Mouse (Mus musculus): Measurements from ENCODE around the gene Dnaaf5. TPM values are rescaled to one million over a fixed set of nuclear protein-coding genes. Genes with fewer than 3 reads are reported as not detected.

Dnaaf5 gene
- polyA plus RNA-seq, 1 experiment from 2014 or later: 4.1 TPM

DNA sequence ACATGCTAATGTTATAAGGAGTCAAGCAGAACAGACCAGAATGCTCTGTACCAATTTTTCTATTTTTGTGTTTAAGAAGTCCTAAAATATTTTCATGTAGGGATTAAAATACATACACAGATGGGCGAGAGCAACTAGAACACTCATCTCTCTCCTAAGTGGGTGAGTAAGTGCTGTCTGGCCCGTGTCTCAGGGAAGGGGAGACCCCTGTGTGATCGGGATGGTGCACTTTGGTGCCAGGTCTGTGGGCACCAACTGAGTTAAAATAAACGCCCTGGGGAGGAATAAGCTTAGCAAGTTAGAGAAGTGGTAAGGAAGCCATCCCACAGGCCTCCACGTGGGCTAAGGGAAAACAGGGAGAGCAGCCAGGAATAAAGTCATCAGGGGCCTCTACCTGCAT, 40.9 kb downstream of the Dnaaf5 start:
- DNase-seq (ENCODE audit: low spot score): no peak

DNA sequence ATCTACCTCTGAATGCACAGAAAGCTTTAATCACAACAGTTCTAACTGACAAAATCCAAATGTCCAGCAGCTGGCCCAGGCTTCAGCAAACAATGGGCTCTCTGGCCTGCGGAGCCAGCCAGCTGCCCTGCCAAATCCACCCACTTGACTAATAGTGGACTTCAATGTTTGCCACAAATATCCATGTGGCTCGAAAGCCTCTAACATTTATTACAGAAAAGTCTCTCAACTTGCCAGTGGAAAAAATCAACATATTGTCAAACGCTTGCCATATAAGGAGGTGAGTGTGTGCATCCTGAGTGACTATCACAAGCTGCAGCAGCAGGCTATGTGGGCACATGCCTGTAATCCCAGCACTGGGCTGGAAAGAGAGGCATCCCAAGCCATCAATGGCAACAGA, 48.8 kb downstream of the Dnaaf5 start:
- DNase-seq (ENCODE audit: low spot score): no peak

GRCm38 (mm10) chr5:139199636-139199994, 49.6 kb downstream of the Dnaaf5 start:
- no peak for DNase-seq (ENCODE audit: low spot score)

- peak; percentile 98 for DNase-seq (ENCODE audit: low spot score)
Observed at GRCm38 (mm10) chr5:139199995-139200769, 50.2 kb downstream of the Dnaaf5 start, which contains the start of gene Sun1. TSS of gene Sun1 (plus strand) at chr5:139200637.

DNA sequence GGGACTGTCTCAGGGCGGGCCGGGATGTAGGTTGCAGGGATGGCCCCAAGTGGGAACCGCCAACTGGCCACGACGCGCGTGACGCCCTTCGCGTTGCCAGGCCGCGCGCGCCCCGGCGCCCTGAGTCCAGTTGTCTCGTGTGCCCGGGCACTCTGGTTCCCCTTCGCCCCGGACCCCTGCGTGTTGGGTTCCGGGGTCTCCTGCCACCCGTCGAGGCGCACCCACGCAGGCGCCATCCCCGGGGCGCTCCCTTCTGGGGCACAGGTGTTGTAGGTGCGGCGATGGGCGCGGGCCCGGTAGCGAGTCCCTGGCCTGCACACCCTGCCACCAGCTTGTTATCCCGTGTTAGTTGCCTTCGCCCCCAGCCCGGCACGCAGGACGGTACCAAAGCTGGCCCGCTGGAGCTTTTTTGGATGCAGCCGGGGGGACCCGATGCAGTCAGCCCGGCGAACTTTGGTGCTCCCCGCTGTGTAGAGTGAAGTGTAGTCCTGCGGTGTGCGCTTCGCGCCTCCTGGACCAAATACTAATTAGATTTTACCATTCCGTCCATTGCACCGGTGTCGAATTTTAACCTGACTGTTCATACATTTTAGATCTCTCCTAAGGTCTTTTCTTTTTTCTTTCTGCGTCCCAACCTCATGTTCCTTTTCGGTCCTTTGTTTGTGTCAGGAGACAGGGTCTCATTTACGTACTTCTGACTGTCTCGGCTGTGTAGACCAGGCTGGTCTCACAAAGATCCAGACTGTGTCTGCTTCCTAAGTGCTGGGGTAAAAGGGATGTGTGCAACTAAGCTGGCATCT, 50.9 kb downstream of the Dnaaf5 start:
- no peak for DNase-seq (ENCODE audit: low spot score)

DNA sequence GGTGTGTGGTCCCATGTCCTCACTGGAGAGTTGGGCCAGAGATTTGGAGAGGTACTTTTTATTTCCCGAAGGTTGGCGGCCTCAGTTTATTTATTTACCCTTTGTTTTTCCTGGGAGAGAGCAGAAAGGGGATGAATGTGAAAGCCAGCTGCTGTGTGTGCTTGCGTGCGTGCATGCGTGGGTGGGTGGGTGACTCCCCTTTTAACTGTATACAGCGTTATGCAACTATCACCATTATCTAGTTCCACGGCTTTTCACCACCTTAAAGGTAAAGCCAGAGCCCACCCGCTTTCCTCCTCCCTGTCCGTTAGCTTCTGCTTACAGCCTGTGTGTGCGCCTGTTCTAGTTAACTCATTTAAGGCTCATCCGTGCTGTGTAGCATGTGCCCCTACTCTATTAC, 52.1 kb downstream of the Dnaaf5 start:
- no peak for DNase-seq (ENCODE audit: low spot score)

GRCm38 (mm10) chr5:139203312-139203711, 53.3 kb downstream of the Dnaaf5 start:
- no peak for DNase-seq (ENCODE audit: low spot score)

DNA sequence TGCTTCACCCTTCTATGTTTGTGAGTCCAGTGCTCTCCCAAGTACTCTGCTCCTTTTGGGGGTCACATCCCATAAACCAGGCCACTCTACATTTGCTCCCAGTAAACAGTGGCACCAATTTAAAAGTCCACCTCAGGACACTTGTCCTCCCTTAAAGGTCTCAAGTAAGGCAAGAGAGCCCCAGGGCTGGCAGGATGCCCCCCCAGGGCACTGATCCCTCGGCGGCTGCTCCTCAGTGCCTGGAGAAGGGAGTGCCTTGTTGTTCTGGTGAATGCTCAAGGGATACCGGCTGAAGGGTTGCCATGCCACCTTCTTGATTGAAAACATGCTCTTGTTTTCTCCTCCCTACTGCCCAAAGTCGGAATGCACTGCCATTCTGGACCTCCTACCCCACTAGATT, 56.1 kb downstream of the Dnaaf5 start:
- DNase-seq (ENCODE audit: low spot score): no peak

- no peak for DNase-seq (ENCODE audit: low spot score)
Observed at GRCm38 (mm10) chr5:139206525-139206924, 56.5 kb downstream of the Dnaaf5 start.

GRCm38 (mm10) chr5:139208183-139208582, 58.2 kb downstream of the Dnaaf5 start:
- no peak for DNase-seq (ENCODE audit: low spot score)

GRCm38 (mm10) chr5:139208871-139209684, 59.1 kb downstream of the Dnaaf5 start:
- DNase-seq (ENCODE audit: low spot score): peak; percentile 14

DNA sequence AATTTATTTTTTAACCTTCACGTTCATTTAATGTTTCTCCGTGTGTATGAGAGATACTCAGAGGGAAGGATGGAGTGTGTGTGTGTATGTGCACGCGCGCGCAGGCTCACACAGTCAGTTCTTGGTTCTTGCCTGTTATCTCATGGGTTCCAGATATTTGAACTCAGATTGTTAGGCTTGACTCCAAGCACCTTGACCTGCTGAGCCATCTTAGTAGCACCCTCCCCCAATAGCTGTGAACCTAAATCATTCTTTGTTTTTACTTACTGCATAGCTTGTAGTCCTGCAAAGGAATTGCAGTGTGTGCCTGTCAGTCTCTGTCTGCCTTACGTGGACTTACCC, 59.6 kb downstream of the Dnaaf5 start:
- no peak for DNase-seq (ENCODE audit: low spot score)

GRCm38 (mm10) chr5:139211737-139212385, 61.8 kb downstream of the Dnaaf5 start:
- no peak for DNase-seq (ENCODE audit: low spot score)

DNA sequence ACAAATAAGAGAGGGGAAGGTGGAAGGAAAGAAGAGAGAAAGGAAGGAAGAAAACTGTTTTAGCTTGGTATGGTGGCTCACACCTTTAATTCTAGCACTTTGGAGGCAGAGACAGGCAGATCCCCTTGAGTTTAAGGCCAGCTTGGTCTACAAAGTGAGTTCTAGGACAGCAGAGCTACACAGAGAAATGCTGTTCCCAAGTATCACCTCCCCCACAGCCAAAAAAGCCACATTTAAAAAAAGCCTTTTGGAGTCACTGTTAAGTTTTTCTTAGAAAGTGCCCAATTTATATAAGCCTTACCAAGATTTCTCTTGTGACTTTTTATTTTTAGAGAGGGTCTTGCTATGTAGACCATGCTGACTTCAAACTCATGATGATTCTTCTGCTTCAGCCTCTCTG, 64.3 kb downstream of the Dnaaf5 start:
- no peak for DNase-seq (ENCODE audit: low spot score)

- DNase-seq (ENCODE audit: low spot score): no peak
Observed at GRCm38 (mm10) chr5:139215184-139215583, 65.2 kb downstream of the Dnaaf5 start.

DNA sequence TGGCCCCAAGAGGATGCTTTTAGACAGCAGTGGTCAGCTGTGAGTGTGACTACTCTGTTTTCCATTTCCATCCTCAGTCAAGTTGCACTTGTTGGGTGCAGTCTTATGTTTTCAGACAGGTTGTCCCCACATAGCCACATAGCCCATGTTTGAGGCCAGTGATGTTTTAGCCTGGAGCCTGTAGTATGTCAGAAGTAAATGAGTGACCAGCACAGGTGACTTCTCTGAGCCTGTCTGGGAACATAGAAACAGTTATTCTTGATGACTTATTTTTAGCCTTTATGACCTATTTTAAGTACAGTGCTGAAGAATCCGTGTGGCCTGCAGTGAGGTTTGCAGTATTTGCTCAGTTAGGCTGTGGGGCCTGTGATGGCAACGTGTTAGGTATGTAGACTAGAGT, 66.1 kb downstream of the Dnaaf5 start:
- DNase-seq (ENCODE audit: low spot score): no peak

- no peak for DNase-seq (ENCODE audit: low spot score)
Observed at GRCm38 (mm10) chr5:139216774-139217173, 66.8 kb downstream of the Dnaaf5 start.

DNA sequence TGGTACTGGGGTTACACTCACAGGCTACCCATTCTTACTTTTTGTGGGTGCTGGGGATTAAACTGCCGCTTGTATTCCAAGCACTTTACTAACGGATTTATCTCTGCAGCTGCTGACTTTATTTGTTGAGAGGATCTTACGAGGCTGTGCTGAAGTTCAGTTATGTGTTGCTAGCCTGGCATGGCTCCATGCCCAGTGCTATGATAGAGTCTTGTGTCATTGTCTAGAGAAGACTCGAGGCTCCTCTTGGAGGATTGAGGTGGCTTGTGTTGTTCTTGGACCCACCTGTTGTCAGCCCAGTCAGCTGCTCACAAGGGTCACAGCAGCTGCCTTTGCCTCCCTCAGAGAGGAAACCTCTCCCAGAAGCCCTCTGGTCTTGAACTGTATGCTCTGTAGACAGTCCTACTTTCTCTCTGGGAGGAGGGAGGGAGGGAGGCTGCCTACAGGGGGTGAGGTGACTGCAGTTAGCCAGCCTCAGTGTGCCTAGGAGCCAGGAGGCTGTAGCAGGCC, 70.0 kb downstream of the Dnaaf5 start:
- DNase-seq (ENCODE audit: low spot score): no peak

GRCm38 (mm10) chr5:139220610-139221009, 70.6 kb downstream of the Dnaaf5 start:
- DNase-seq (ENCODE audit: low spot score): no peak

DNA sequence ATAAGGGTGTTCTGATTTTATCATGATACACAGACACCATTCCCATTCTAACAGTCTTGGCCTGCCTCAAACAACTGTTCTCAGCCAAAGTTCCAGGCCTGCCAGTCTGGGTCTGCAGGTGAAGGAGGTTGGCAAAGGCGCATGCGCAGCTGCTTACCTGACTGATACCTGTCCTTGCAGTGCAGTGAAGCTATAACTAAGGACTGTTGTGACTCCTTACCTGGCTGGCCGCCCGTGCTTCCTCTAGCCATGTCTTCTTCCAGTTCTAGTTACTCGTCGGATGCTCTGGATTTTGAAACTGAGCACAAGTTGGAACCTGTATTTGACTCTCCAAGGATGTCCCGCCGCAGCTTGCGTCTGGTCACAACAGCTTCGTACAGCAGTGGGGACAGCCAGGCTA, 73.3 kb downstream of the Dnaaf5 start:
- no peak for DNase-seq (ENCODE audit: low spot score)

GRCm38 (mm10) chr5:139227236-139227635, 77.2 kb downstream of the Dnaaf5 start:
- no peak for DNase-seq (ENCODE audit: low spot score)
